Mouse (Mus musculus): Measurements from ENCODE around the gene Smpdl3b.
"Not testable (repeated sequence)": the region's sequence is repeated elsewhere in the genome, so short reads cannot be mapped to it uniquely, and the experiment has no call there.

Gene Smpdl3b

GRCm38 (mm10) chr4:132778562-132779201, 21.6 kb upstream of the Smpdl3b start:
- no peak for DNase-seq (ENCODE audit: low spot score)

DNA sequence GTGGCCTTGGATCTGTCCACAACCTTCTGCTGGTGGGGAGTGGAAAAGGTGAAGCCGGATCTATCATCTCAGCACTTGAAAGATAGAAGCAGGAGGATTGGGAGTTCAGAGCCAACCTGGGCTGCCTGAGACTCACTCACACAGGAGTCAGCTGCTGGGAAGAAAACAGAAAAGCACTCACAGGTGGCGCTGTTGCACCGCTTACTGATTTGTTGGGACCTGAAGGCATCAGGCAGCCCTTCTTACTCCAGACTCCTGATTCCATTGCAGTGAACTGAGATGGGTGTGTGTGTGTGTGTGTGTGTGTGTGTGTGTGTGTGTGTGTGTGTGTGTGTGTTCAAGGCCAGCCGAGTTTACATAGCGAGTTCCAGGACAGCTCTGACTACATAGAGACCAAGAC, 19.7 kb upstream of the Smpdl3b start:
- DNase-seq (ENCODE audit: low spot score) = peak; percentile 66

DNA sequence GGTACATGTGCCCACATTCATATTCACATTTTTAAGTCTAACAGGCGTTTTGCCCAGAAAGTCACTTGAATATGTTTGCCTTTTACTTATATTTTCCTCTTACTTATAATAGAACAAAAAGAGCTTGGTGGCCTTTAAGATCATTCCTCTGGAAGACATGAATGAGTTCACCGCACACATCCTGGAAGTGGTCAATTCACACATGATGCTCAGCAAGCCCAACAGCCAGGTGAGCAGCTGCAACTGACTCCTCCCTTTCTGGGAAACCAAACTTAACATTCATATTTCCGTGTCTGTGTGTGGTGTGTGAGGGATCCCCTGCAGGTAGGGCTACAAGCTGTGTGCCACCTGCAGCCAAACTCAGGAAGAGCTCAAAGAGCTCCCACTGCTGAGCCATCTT, 17.9 kb upstream of the Smpdl3b start:
- DNase-seq (ENCODE audit: low spot score) = no peak

- DNase-seq (ENCODE audit: low spot score) = no peak
Observed at GRCm38 (mm10) chr4:132771776-132772175, 14.7 kb upstream of the Smpdl3b start.

DNA sequence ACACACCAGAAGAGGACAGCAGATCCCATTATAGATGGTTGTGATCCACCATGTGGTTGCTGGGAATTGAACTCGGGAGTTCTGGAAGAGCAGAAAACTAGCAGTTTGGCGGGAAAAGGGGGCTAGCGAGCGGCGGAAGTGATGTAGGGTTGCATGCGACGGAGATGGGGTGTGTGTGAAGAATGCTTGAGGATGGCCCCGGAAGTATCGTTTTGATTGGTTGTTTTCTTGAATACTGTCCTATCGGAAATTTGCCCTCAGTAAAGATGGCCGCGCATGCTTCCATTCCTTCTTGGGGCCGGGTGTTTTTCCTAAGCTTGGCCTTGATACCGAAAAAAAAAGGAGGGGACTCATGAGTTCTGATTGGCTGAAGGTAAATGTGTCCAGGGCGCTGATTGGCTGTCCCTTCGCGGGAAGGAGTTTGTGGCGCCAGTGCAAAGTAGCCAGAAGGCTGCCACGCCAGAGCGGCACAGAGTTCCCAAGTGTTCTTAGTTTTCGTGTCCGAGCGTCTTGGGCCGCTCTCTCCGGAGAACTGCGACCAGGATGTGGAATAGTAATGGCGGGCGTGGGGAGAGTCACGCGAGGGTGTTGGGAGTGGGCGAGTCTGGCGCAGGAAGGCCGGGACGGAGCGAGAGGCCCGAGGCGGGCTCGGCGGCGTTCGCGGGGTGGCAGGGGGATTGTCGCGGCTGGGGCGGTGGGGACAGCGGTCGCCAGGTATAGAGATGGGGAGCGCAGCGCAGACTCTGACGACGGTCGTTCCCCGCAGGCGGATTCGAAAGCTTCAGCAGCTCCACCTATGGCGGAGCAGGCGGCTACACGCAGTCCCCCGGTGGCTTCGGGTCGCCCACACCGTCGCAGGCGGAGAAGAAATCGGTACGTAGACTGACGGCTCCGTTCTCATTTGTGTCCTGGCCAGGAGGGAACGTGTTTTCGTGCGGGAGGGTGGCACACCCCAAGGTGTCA, 11.1 kb upstream of the Smpdl3b start, which contains the start of gene Rpa2:
Gene Rpa2, plus strand, starts transcription at position 419 of the 963 bp plus-strand sequence.
- peak; percentile 96 for DNase-seq (ENCODE audit: low spot score)

DNA sequence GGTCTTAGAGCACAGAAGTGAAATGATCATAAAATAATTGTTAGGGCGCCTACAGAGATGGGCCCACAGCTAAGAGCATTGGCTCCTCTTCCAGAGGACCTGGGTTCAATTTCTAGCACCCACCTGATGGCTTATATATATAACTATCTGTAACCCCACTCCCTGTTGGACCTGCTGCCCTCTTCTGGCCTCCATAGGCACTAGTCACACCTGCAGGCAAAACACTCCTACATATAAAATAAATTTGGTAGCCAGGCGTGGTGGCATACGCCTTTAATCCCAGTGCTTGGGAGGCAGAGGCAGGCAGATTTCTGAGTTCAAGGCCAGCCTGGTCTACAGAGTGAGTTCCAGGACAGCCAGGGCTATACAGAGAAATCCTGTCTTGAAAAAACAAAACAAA, 6.1 kb upstream of the Smpdl3b start:
- DNase-seq (ENCODE audit: low spot score) = not testable (repeated sequence)

GRCm38 (mm10) chr4:132762602-132763001, 5.5 kb upstream of the Smpdl3b start:
- DNase-seq (ENCODE audit: low spot score) = no peak

GRCm38 (mm10) chr4:132760296-132760695, 3.2 kb upstream of the Smpdl3b start:
- DNase-seq (ENCODE audit: low spot score) = no peak

DNA sequence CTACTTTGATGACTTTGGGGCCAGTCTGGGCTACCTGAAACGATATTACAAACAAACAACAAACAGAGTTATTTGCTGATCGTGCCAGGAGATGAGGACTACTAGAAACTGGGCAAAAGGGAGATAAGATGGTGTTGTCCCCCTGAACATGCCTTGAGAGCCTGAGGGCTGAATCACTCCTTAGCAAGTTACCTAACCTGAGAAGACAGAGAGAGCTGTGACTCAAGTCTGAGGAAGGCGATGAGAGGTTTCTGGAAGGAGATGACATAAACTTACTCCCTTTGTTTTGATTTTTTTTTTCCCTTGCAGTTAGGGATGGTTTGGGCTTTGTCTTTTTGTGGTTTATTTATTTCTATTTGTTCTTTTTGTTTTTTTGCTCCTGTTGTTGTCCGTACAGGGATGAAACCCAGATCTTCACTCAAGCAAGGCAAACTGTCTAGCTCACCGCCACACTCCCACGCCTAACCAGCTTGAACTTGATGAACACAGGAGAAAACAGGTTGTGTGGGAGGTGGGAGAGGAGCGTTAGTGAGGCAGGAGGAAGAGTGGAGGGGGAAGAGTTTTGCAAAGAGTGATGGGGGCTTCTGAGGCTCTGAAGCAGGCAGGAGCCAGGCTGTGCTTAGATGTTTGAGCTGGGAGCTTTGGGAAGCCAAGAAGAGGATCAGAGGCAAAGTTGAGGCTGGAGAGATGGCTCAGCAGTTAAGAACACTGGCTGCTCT, 740 bp upstream of the Smpdl3b start:
- no peak for DNase-seq (ENCODE audit: low spot score)

DNA sequence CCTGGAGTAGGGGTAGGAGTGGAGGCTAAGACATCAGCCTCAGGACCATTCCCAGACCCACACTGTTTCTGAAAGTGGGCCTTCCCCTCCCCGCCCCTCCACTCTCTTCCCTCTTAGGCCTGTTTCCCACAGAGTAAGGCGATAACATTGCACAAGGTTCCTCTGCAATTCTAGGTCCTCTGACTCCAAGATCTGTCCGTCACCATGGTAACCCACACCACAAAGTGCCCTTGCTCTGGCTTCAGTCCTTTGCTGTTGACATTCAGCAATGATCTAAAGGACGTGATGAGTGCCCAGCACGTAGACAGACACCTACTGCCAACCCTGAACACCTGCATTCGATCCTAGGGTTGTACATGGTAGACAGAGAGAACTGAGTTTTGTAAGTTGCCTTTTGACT, 4.1 kb downstream of the Smpdl3b start:
- no peak for DNase-seq (ENCODE audit: low spot score)

DNA sequence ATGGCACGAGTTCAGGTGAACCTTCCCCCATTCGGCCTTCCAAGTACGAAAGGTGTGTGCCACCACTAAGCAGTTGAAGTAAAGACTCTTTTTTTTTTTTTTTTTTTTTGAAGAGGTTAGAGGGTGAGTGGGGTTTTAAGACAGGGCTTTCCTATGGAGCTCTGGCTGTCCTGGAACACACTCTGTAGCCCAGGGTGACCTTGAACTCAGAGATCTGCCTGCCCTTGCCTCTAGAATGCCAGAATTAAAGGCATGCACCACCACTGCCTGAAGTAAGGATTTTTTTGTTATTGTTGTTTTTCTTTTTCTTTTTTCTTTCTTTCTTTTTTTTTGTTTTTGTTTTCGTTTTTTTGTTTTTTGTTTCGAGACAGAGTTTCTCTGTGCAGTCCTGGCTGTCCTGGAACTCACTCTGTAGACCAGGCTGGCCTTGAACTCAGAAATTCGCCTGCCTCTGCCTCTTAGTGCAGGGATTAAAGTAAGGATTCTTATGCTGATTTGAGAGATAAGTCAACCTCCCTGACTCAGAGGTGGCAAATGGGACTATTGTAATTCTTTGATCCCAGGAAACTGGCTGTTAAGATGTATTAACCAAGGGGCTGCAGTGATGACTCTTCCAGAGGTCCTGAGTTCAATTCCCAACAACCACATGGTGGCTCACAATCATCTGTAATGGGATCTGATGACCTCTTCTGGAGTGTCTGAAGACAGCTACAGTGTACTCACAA, 7.6 kb downstream of the Smpdl3b start:
- DNase-seq (ENCODE audit: low spot score) = no peak

DNA sequence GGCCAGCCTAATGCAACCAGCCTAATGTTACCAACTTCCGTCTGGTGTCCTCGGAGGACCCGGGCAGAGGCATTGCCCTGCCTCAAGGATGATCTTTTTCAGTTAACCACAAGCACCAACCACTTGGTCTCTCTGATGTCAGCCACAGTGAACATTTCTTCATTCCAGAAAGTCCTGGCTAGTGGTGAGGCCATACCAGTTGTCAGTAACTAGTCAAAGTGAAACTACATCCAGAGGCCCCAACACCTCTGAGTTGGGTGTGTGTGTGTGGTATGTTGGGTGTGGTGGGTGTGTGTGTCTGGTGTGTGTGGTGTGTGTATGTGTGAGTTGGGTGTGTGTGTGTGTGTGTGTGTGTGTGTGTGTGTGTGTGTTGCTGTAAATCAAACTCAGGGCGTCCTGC, 8.3 kb downstream of the Smpdl3b start:
- no peak for DNase-seq (ENCODE audit: low spot score)

GRCm38 (mm10) chr4:132747664-132748259, 9.3 kb downstream of the Smpdl3b start:
- no peak for DNase-seq (ENCODE audit: low spot score)

DNA sequence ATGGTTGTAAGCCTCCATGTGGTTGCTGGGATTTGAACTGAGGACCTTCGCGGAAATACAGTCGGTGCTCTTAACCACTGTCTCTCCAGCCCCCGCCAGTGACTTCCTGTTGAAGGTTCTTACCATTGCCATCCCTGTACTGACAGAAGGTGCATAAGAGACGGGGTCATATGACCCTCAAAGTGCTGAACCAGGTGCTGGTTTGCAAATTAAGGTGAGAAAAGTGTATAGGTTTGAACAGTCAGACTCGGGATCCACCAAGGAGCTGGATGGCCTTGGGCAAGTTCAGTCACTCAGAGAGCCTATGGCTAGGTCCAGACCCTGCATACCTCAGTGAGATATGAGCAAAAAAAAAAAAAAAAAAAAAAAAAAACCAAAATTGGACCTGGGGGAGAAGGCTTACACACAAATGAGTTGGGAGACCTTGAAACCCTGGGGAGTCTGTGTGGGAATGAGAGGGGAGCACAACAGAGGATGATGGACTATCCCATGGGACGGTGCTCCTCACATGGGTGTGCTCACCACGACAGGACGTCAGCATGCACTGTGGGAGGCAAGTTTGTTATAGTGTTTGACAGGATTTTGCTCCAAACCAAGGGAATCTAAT, 10.0 kb downstream of the Smpdl3b start:
- DNase-seq (ENCODE audit: low spot score) = no peak

- DNase-seq (ENCODE audit: low spot score) = no peak
Observed at GRCm38 (mm10) chr4:132743992-132744911, 12.8 kb downstream of the Smpdl3b start.

- no peak for DNase-seq (ENCODE audit: low spot score)
Observed at GRCm38 (mm10) chr4:132741491-132741890, 15.6 kb downstream of the Smpdl3b start.

- not testable (repeated sequence) for DNase-seq (ENCODE audit: low spot score)
Observed at GRCm38 (mm10) chr4:132737154-132737553, 19.9 kb downstream of the Smpdl3b start.

GRCm38 (mm10) chr4:132735894-132736293, 21.2 kb downstream of the Smpdl3b start:
- no peak for DNase-seq (ENCODE audit: low spot score)

GRCm38 (mm10) chr4:132735389-132735788, 21.7 kb downstream of the Smpdl3b start:
- no peak for DNase-seq (ENCODE audit: low spot score)

DNA sequence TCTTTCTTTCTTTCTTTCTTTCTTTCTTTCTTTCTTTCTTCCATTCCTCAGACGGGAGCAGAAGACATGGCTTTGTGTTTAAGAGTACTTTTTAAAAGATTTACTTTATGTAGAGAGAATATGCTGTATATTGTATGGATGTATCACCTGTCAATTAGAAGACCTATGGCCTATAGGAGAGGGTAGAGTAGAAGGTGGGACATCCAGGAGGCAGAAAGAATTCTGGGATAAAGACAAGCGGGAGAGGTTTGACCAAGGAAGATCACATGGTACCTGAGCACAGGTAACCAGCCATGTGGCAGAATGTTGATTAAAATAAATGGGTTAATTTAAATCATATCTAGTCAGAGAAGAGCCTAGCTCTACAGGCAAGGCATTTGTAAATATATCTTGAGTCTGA, 22.3 kb downstream of the Smpdl3b start:
- DNase-seq (ENCODE audit: low spot score) = no peak
